Mouse (Mus musculus): Measurements from ENCODE around the gene Morn4. TPM values are rescaled to one million over a fixed set of nuclear protein-coding genes. Genes with fewer than 3 reads are reported as not detected.

The Morn4 gene
- total and polyA plus RNA-seq, 3 experiments: 5.7 to 18.4 TPM; not detected in 1

- Histone ChIP-seq H3K79me2 (ENCODE audit: control insufficient read depth, insufficient read depth, low read length, poor library complexity) (peaks cover 6% of the 10 kb centered on the region), H3K9me3 (replicated peaks; ENCODE audit: insufficient read depth, low read length) (no peaks in the 10 kb centered on the region), H3K9ac (ENCODE audit: control insufficient read depth, low read depth, low read length, poor library complexity, severe bottlenecking) (no peak overlapping the region), H3K27ac (ENCODE audit: control insufficient read depth, low read depth, low read length) (peak overlapping the region; percentile 12; the same call in 1 of the 2 replicates), H3K27me3 (ENCODE audit: control insufficient read depth in 1 of 2, insufficient read depth in 2 of 2, low read length in 2 of 2) (no peaks in the 10 kb centered on the region), H3K4me1 (ENCODE audit: control insufficient read depth in 1 of 2, insufficient read depth in 2 of 2, low read length in 2 of 2) (peaks cover 17 to 42% of the 10 kb centered on the region in 2 experiments), H3K36me3 (ENCODE audit: control insufficient read depth in 1 of 2, insufficient read depth in 2 of 2, low read length in 2 of 2) (peaks cover 3 to 39% of the 10 kb centered on the region in 2 experiments), H3K4me3 (ENCODE audit: control insufficient read depth in 1 of 2, insufficient read depth in 1 of 2, low read depth in 2 of 2, low read length in 2 of 2) (no peak overlapping the region)
- peak; percentile 74 for DNase-seq (ENCODE audit: low read depth, low spot score)
- TF ChIP-seq MYB (IDR thresholded peaks at IDR 0.05; ENCODE audit: low read depth, low read length): no peak
- peak; percentile 52 to 70; a peak in 3 of 4 replicates for TF ChIP-seq EP300 (IDR thresholded peaks at IDR 0.05; ENCODE audit: low read depth in 1 of 2, low read length in 2 of 2)
- TF ChIP-seq NELFE (IDR thresholded peaks at IDR 0.05; ENCODE audit: low read depth, low read length): 0 out of 2 replicates have a peak, but pooled peaks have one; percentile 6
- TF ChIP-seq POLR2AphosphoS2 (IDR thresholded peaks at IDR 0.05; ENCODE audit: low read length): peak; percentile 52; the same call in 1 of the 2 replicates
- peak; percentile 79 for TF ChIP-seq SIN3A (IDR thresholded peaks at IDR 0.05; ENCODE audit: low read length)
- TF ChIP-seq MAX (IDR thresholded peaks at IDR 0.05; ENCODE audit: low read length): 0 out of 2 replicates have a peak, but pooled peaks have one; percentile 12
- peak; percentile 58; the same call in 1 of the 2 replicates for TF ChIP-seq ETS1 (IDR thresholded peaks at IDR 0.05; ENCODE audit: low read depth, low read length)
- 0 out of 2 replicates have a peak, but pooled peaks have one; percentile 38 for TF ChIP-seq TCF12 (IDR thresholded peaks at IDR 0.05; ENCODE audit: low read depth, low read length)
- peak; percentile 30; the same call in 1 of the 2 replicates for TF ChIP-seq MXI1 (IDR thresholded peaks at IDR 0.05; ENCODE audit: low read depth, low read length)
- TF ChIP-seq BHLHE40 (IDR thresholded peaks at IDR 0.05; ENCODE audit: borderline replicate concordance, low read depth, low read length): peak; percentile 82
- TF ChIP-seq RCOR1 (IDR thresholded peaks at IDR 0.05; ENCODE audit: low read depth, low read length): peak; percentile 26; the same call in 1 of the 2 replicates
- peak; percentile 78; the same call in 1 of the 2 replicates for TF ChIP-seq MEF2A (IDR thresholded peaks at IDR 0.05; ENCODE audit: extremely low read depth, insufficient replicate concordance, low read depth, low read length, poor library complexity, severe bottlenecking)
- peak; percentile 54; the same call in 1 of the 2 replicates for TF ChIP-seq MYC (IDR thresholded peaks at IDR 0.05; ENCODE audit: low read depth, low read length)
- no peak for TF ChIP-seq ELF1 (IDR thresholded peaks at IDR 0.05; ENCODE audit: low read depth, low read length)
- TF ChIP-seq MAZ (IDR thresholded peaks at IDR 0.05; ENCODE audit: low read depth, low read length): 0 out of 2 replicates have a peak, but pooled peaks have one; percentile 29
- TF ChIP-seq USF2 (IDR thresholded peaks at IDR 0.05; ENCODE audit: borderline replicate concordance in 1 of 2, insufficient read depth in 1 of 2, low read depth in 1 of 2, low read length in 2 of 2): no peak
Measured at GRCm38 (mm10) chr19:42125501-42126218, 39.5 kb upstream of the Morn4 start.

- Histone ChIP-seq H3K27me3 (ENCODE audit: control insufficient read depth in 1 of 2, insufficient read depth in 2 of 2, low read length in 2 of 2) (no peaks in the 10 kb centered on the region), H3K4me1 (ENCODE audit: control insufficient read depth in 1 of 2, insufficient read depth in 2 of 2, low read length in 2 of 2) (peaks cover 7 to 32% of the 10 kb centered on the region in 2 experiments), H3K36me3 (ENCODE audit: control insufficient read depth in 1 of 2, insufficient read depth in 2 of 2, low read length in 2 of 2) (peaks cover 3 to 29% of the 10 kb centered on the region in 2 experiments), H3K27ac (ENCODE audit: control insufficient read depth, low read depth, low read length) (no peak overlapping the region), H3K9me3 (replicated peaks; ENCODE audit: insufficient read depth, low read length) (no peaks in the 10 kb centered on the region), H3K79me2 (ENCODE audit: control insufficient read depth, insufficient read depth, low read length, poor library complexity) (peaks cover 6% of the 10 kb centered on the region), H3K4me3 (ENCODE audit: control insufficient read depth in 1 of 2, insufficient read depth in 1 of 2, low read depth in 2 of 2, low read length in 2 of 2) (no peak overlapping the region), H3K9ac (ENCODE audit: control insufficient read depth, low read depth, low read length, poor library complexity, severe bottlenecking) (no peak overlapping the region)
- TF ChIP-seq CHD1 (IDR thresholded peaks at IDR 0.05; ENCODE audit: low read depth, low read length) (no peak), SIN3A (IDR thresholded peaks at IDR 0.05; ENCODE audit: low read length) (no peak), CTCF (IDR thresholded peaks at IDR 0.05 in 2 of 3, conservative IDR thresholded peaks at IDR 0.05 in 1 of 3; ENCODE audit: control insufficient read depth in 1 of 3, insufficient read depth in 1 of 3, low read depth in 2 of 3, low read length in 3 of 3, poor library complexity in 1 of 3, severe bottlenecking in 1 of 3) (no peak), BHLHE40 (IDR thresholded peaks at IDR 0.05; ENCODE audit: borderline replicate concordance, low read depth, low read length) (no peak), JUND (IDR thresholded peaks at IDR 0.05; ENCODE audit: low read depth, low read length) (no peak), MAFK (IDR thresholded peaks at IDR 0.05; ENCODE audit: borderline replicate concordance, low read depth, low read length) (no peak), KAT2A (conservative IDR thresholded peaks at IDR 0.05; ENCODE audit: low read depth, low read length) (no peak), ZMIZ1 (IDR thresholded peaks at IDR 0.05; ENCODE audit: low read depth, low read length) (no peak), E2F4 (IDR thresholded peaks at IDR 0.05; ENCODE audit: borderline replicate concordance, low read depth, low read length) (no peak), ELF1 (IDR thresholded peaks at IDR 0.05; ENCODE audit: low read depth, low read length) (no peak)
- no peak for DNase-seq (ENCODE audit: low read depth, low spot score)
Measured at GRCm38 (mm10) chr19:42124684-42125083, 38.5 kb upstream of the Morn4 start.

Data from MEL (cell line).